In genomic region chr14:16248603-16249157, GRCm38 (mm10) we compare ENCODE assay signal across 8 mouse cellular contexts. TPM values are rescaled to one million over a fixed set of nuclear protein-coding genes. Genes with fewer than 3 reads are reported as not detected.
A peak's percentile ranks its signal among the peaks of the same experiment; 100 is the strongest.
DNase-seq lines count a peak whose midpoint lies in the region; ATAC-seq and TF ChIP-seq lines count a peak whose summit lies in the region.

No protein-coding gene starts in this region.

- no peaks in the 10 kb centered on the region for H3K36me3 ChIP-seq in heart, embryonic 15.5 days
- H3K36me3 ChIP-seq in ES-E14 (ENCODE audit: control insufficient read depth, insufficient read depth, low read length, poor library complexity, severe bottlenecking) = no peaks in the 10 kb centered on the region
- H3K36me3 ChIP-seq in forebrain, embryonic 16.5 days (ENCODE audit: control insufficient read depth, insufficient read depth) = no peaks in the 10 kb centered on the region
- H3K36me3 ChIP-seq in macrophage (ENCODE audit: inconsistent target) = no peaks in the 10 kb centered on the region

- peak overlapping the region; percentile 70 for H3K4me2 ChIP-seq in heart, embryonic 15.5 days
- H3K4me2 ChIP-seq in forebrain, embryonic 16.5 days (ENCODE audit: low read length) = peak overlapping the region; percentile 90

- H3K9ac ChIP-seq in heart, embryonic 15.5 days = peak overlapping the region; percentile 92
- H3K9ac ChIP-seq in ES-E14 (ENCODE audit: insufficient read depth, low read depth, low read length, poor library complexity, severe bottlenecking) = no peak overlapping the region; the same call in 1 of the 2 replicates
- H3K9ac ChIP-seq in forebrain, embryonic 16.5 days (replicated peaks; ENCODE audit: low read depth, low read length) = peak overlapping the region; percentile 97

- H3K4me3 ChIP-seq in heart, embryonic 15.5 days = peak overlapping the region; percentile 74
- H3K4me3 ChIP-seq in ES-E14 (ENCODE audit: insufficient read depth in 1 of 2, low read depth in 1 of 2, low read length in 2 of 2, poor library complexity in 1 of 2, severe bottlenecking in 1 of 2) (peak overlapping the region; percentile 66 to 72; a peak in 3 of 4 replicates), macrophage (ENCODE audit: inconsistent target) (peak overlapping the region; percentile 45)
- peak overlapping the region; percentile 78 for H3K4me3 ChIP-seq in forebrain, embryonic 16.5 days (replicated peaks; ENCODE audit: low read length)

- 14% methylated on average over 9 of the region's 9 CpGs for WGBS in heart, embryonic 15.5 days
- WGBS in forebrain, embryonic 16.5 days = 14% methylated on average over 9 of the region's 9 CpGs
- WGBS in macrophage (ENCODE audit: missing documents) = 5% methylated on average over 9 of the region's 9 CpGs

- H3K79me2 ChIP-seq in macrophage (ENCODE audit: inconsistent target) = peaks cover 41% of the 10 kb centered on the region; the same call in 1 of the 2 replicates

- H3K27me3 ChIP-seq in heart, embryonic 15.5 days = no peaks in the 10 kb centered on the region
- no peaks in the 10 kb centered on the region for H3K27me3 ChIP-seq in forebrain, embryonic 16.5 days (replicated peaks; ENCODE audit: control insufficient read depth, insufficient read depth, low read length)

- H3K9me3 ChIP-seq in heart, embryonic 15.5 days (replicated peaks) = no peaks in the 10 kb centered on the region
- no peaks in the 10 kb centered on the region for H3K9me3 ChIP-seq in ES-E14 (ENCODE audit: control insufficient read depth, insufficient read depth, low read depth, low read length)
- no peaks in the 10 kb centered on the region for H3K9me3 ChIP-seq in forebrain, embryonic 16.5 days (ENCODE audit: control insufficient read depth, low read length)

- DNase-seq in heart, adult 8-10 months (ENCODE audit: low spot score) = no peak
- no peak for DNase-seq in ES-E14 (ENCODE audit: low read depth, low spot score)
- DNase-seq in T-cell, adult 2 months (ENCODE audit: low spot score) = no peak
- DNase-seq in right cerebral cortex, adult 18-20 months = no peak
- no peak for DNase-seq in MN1 (ENCODE audit: low spot score)

- in situ Hi-C loops in ES-E14 (cut with MboI; ENCODE audit: low sequenced_read_pairs in 2 of 2, unreplicated experiment in 2 of 2) = no loop called here

- peaks cover 23% of the 10 kb centered on the region for H3K4me1 ChIP-seq in heart, embryonic 15.5 days (replicated peaks)
- H3K4me1 ChIP-seq in ES-E14 (ENCODE audit: control insufficient read depth in 2 of 2, insufficient read depth in 2 of 2, low read length in 2 of 2, poor library complexity in 1 of 2) = no peaks in the 10 kb centered on the region
- peaks cover 10% of the 10 kb centered on the region for H3K4me1 ChIP-seq in forebrain, embryonic 16.5 days (replicated peaks; ENCODE audit: control insufficient read depth, insufficient read depth, low read length)

- H3K27ac ChIP-seq in heart, embryonic 15.5 days = peak overlapping the region; percentile 91; the same call in 1 of the 2 replicates
- no peak overlapping the region for H3K27ac ChIP-seq in ES-E14 (ENCODE audit: insufficient read depth, low read depth, low read length, poor library complexity, severe bottlenecking)
- no peak overlapping the region for H3K27ac ChIP-seq in forebrain, embryonic 16.5 days (ENCODE audit: low read length)
- no peak overlapping the region for H3K27ac ChIP-seq in macrophage

- ATAC-seq in heart, embryonic 15.5 days (replicated peaks; ENCODE audit: insufficient number of reproducible peaks, insufficient read depth, low FRiP score, low read depth) = 0 out of 2 replicates have a peak, but pooled peaks have one; percentile 6
- peak; percentile 31 for ATAC-seq in forebrain, embryonic 16.5 days

TF ChIP-seq in ES-E14, 5 proteins besides CTCF, POLR2A, EP300 and RAD21:
- TF ChIP-seq HCFC1 (IDR thresholded peaks at IDR 0.05; ENCODE audit: borderline replicate concordance, insufficient read depth, low read length) = no peak
- TF ChIP-seq MAFK (IDR thresholded peaks at IDR 0.05; ENCODE audit: insufficient read depth, low read depth, low read length) = no peak
- no peak for TF ChIP-seq CHD2 (IDR thresholded peaks at IDR 0.05; ENCODE audit: low read depth, low read length)
- TF ChIP-seq ZNF384 (IDR thresholded peaks at IDR 0.05; ENCODE audit: low read depth, low read length) = no peak
- TF ChIP-seq ZC3H11A (IDR thresholded peaks at IDR 0.05; ENCODE audit: borderline replicate concordance, low read depth, low read length) = no peak

RNA-seq across cellular contexts. Expression of gene Ngly1, which starts 0.4 kb away (rescaled TPM):
- 23.7 and 27.4 TPM in 2 replicates for polyA plus RNA-seq in heart, embryonic 15.5 days (2015; fragmentation: Nextera tagmentation; extraction: Ambion mirVana)
- total RNA-seq in heart, adult 8-10 months (2022) = 10 to 100 TPM; 29.5 to 33.9 (median 31.9) TPM
- 5.4 and 6.9 TPM in 2 replicates for total RNA-seq in ES-E14 (2012; rRNA removed)
- 25.2 and 28.7 TPM in 2 replicates for polyA plus RNA-seq in forebrain, embryonic 16.5 days (2015; fragmentation: Nextera tagmentation; extraction: Ambion mirVana)
- 100 to 1,000 TPM in 2 of 26 experiments, 10 to 100 TPM in 24; 26.0 to 104 (median 69.7) TPM for total RNA-seq in macrophage (2018; cell fraction: chromatin; rRNA removed)
- 10 to 100 TPM; 19.8 to 31.4 (median 27.4) TPM for total RNA-seq in macrophage (2018; cell fraction: cytosol; rRNA removed)
- 100 to 1,000 TPM in 2 of 26 experiments, 10 to 100 TPM in 24; 25.4 to 107 (median 44.2) TPM for total RNA-seq in macrophage (2018; cell fraction: nucleus; rRNA removed)
- 23.3 to 25.1 TPM (median 24.8 TPM) in 3 replicates for polyA plus RNA-seq in macrophage (2018)

RNA-seq across cellular contexts. Expression of gene Oxsm, which starts 0.9 kb away (rescaled TPM):
- polyA plus RNA-seq in heart, embryonic 15.5 days (2015; fragmentation: Nextera tagmentation; extraction: Ambion mirVana) = 2.8 and 2.9 TPM in 2 replicates
- 10 to 100 TPM; 21.5 to 28.4 (median 24.1) TPM for total RNA-seq in heart, adult 8-10 months (2022)
- total RNA-seq in ES-E14 (2012; rRNA removed) = 6.6 and 6.7 TPM in 2 replicates
- 1.7 and 2.7 TPM in 2 replicates for polyA plus RNA-seq in forebrain, embryonic 16.5 days (2015; fragmentation: Nextera tagmentation; extraction: Ambion mirVana)
- total RNA-seq in macrophage (2018; cell fraction: chromatin; rRNA removed) = 10 to 100 TPM in 10 of 26 experiments, 1 to 10 TPM in 16; 2.8 to 18.9 (median 6.6) TPM
- 10 to 100 TPM in 18 of 26 experiments, 1 to 10 TPM in 8; 4.3 to 16.1 (median 11.8) TPM for total RNA-seq in macrophage (2018; cell fraction: cytosol; rRNA removed)
- total RNA-seq in macrophage (2018; cell fraction: nucleus; rRNA removed) = 10 to 100 TPM in 15 of 26 experiments, 1 to 10 TPM in 11; 5.3 to 22.9 (median 10.3) TPM
- polyA plus RNA-seq in macrophage (2018) = 9.7 to 15.5 TPM (median 11.4 TPM) in 3 replicates
